Mouse (Mus musculus): ENCODE measurements around the gene Lingo3. TPM values are rescaled to one million over a fixed set of nuclear protein-coding genes. Genes with fewer than 3 reads are reported as not detected.
"Not testable (repeated sequence)": the region's sequence is repeated elsewhere in the genome, so short reads cannot be mapped to it uniquely, and the experiment has no call there.

Gene Lingo3
- polyA plus RNA-seq, 1 experiment from 2014 or later, result 1.6 TPM

- not testable (repeated sequence) for H3K4me3 ChIP-seq; H3K27ac ChIP-seq (replicated peaks); H3K9me3 ChIP-seq; H3K36me3 ChIP-seq (replicated peaks); H3K4me1 ChIP-seq; DNase-seq (ENCODE audit: low spot score)
- 78% methylated on average over 3 of the region's 3 CpGs for WGBS
- H3K27me3 ChIP-seq (replicated peaks; ENCODE audit: low read depth, poor library complexity, severe bottlenecking), result peaks cover 19% of the 10 kb centered on the region
Observed at GRCm38 (mm10) chr10:80816303-80816702, 27.5 kb downstream of the Lingo3 start.

- H3K4me1 ChIP-seq, result peaks cover 13% of the 10 kb centered on the region
- peaks cover 34% of the 10 kb centered on the region for H3K27me3 ChIP-seq (replicated peaks; ENCODE audit: low read depth, poor library complexity, severe bottlenecking)
- H3K36me3 ChIP-seq (replicated peaks), result no peaks in the 10 kb centered on the region
- no peak for DNase-seq (ENCODE audit: low spot score)
- WGBS, result 69% methylated on average over 7 of the region's 7 CpGs
- H3K9me3 ChIP-seq, result no peaks in the 10 kb centered on the region
- no peak overlapping the region for H3K4me3 ChIP-seq
- H3K27ac ChIP-seq (replicated peaks), result no peak overlapping the region
Observed at GRCm38 (mm10) chr10:80814800-80815199, 29.0 kb downstream of the Lingo3 start.

- 85% methylated on average over 4 of the region's 4 CpGs for WGBS
- Histone ChIP-seq H3K4me3 (no peak within 1 kb of the TSS), H3K27me3 (replicated peaks; ENCODE audit: low read depth, poor library complexity, severe bottlenecking) (peaks cover 49% of the 10 kb centered on the region)
Observed at GRCm38 (mm10) chr10:80813366-80813765, 30.5 kb downstream of the Lingo3 start, which contains the start of gene Jsrp1. Jsrp1 (minus strand) TSS chr10:80813498.

GRCm38 (mm10) chr10:80812391-80813041, 31.3 kb downstream of the Lingo3 start:
- Histone ChIP-seq H3K4me3 (no peak overlapping the region), H3K36me3 (replicated peaks) (no peaks in the 10 kb centered on the region), H3K9me3 (no peaks in the 10 kb centered on the region), H3K4me1 (peaks cover 34% of the 10 kb centered on the region), H3K27me3 (replicated peaks; ENCODE audit: low read depth, poor library complexity, severe bottlenecking) (peaks cover 57% of the 10 kb centered on the region), H3K27ac (replicated peaks) (no peak overlapping the region)
- no peak for DNase-seq (ENCODE audit: low spot score)
- 64% methylated on average over 5 of the region's 5 CpGs for WGBS

More at GRCm38 (mm10) chr10:80813366-80813765, 30.5 kb downstream of the Lingo3 start, which contains the start of gene Jsrp1:
- Histone ChIP-seq H3K4me1 (peaks cover 26% of the 10 kb centered on the region), H3K36me3 (replicated peaks) (no peaks in the 10 kb centered on the region), H3K9me3 (no peaks in the 10 kb centered on the region), H3K27ac (replicated peaks) (no peak within 1 kb of the TSS)
- no peak for DNase-seq (ENCODE audit: low spot score)

GRCm38 (mm10) chr10:80810084-80810483, 33.8 kb downstream of the Lingo3 start:
- peaks cover 20% of the 10 kb centered on the region for H3K36me3 ChIP-seq (replicated peaks)
- H3K4me3 ChIP-seq, result peak overlapping the region; percentile 40
- no peaks in the 10 kb centered on the region for H3K9me3 ChIP-seq
- WGBS, result 3% methylated on average over 20 of the region's 20 CpGs
- H3K27me3 ChIP-seq (replicated peaks; ENCODE audit: low read depth, poor library complexity, severe bottlenecking), result peaks cover 79% of the 10 kb centered on the region
- H3K4me1 ChIP-seq, result peaks cover 59% of the 10 kb centered on the region
- no peak for DNase-seq (ENCODE audit: low spot score)
- H3K27ac ChIP-seq (replicated peaks), result no peak overlapping the region

GRCm38 (mm10) chr10:80808985-80809632, 34.7 kb downstream of the Lingo3 start:
- Histone ChIP-seq H3K9me3 (no peaks in the 10 kb centered on the region), H3K4me1 (peaks cover 67% of the 10 kb centered on the region), H3K36me3 (replicated peaks) (peaks cover 29% of the 10 kb centered on the region), H3K27ac (replicated peaks) (peak overlapping the region; percentile 63), H3K27me3 (replicated peaks; ENCODE audit: low read depth, poor library complexity, severe bottlenecking) (peaks cover 82% of the 10 kb centered on the region), H3K4me3 (peak overlapping the region; percentile 68)
- 9% methylated on average over 18 of the region's 18 CpGs for WGBS
- DNase-seq (ENCODE audit: low spot score), result no peak

- H3K9me3 ChIP-seq, result no peaks in the 10 kb centered on the region
- H3K27ac ChIP-seq (replicated peaks), result peak overlapping the region; percentile 63
- WGBS, result 15% methylated on average over 40 of the region's 40 CpGs
- H3K36me3 ChIP-seq (replicated peaks), result peaks cover 37% of the 10 kb centered on the region
- peak overlapping the region; percentile 68 for H3K4me3 ChIP-seq
- DNase-seq (ENCODE audit: low spot score), result no peak
- H3K4me1 ChIP-seq, result peaks cover 68% of the 10 kb centered on the region
- H3K27me3 ChIP-seq (replicated peaks; ENCODE audit: low read depth, poor library complexity, severe bottlenecking), result peaks cover 80% of the 10 kb centered on the region
Observed at GRCm38 (mm10) chr10:80808099-80808984, 35.5 kb downstream of the Lingo3 start.

GRCm38 (mm10) chr10:80807057-80807627, 36.7 kb downstream of the Lingo3 start:
- peaks cover 72% of the 10 kb centered on the region for H3K27me3 ChIP-seq (replicated peaks; ENCODE audit: low read depth, poor library complexity, severe bottlenecking)
- peak overlapping the region; percentile 68 for H3K4me3 ChIP-seq
- H3K27ac ChIP-seq (replicated peaks), result peak overlapping the region; percentile 85
- WGBS, result 1% methylated on average over 58 of the region's 58 CpGs
- H3K9me3 ChIP-seq, result no peaks in the 10 kb centered on the region
- peaks cover 49% of the 10 kb centered on the region for H3K36me3 ChIP-seq (replicated peaks)
- peak; percentile 85 for DNase-seq (ENCODE audit: low spot score)
- H3K4me1 ChIP-seq, result peaks cover 63% of the 10 kb centered on the region

- DNase-seq (ENCODE audit: low spot score), result no peak
- H3K27ac ChIP-seq (replicated peaks), result peak overlapping the region; percentile 85
Observed at GRCm38 (mm10) chr10:80806341-80807056, 37.3 kb downstream of the Lingo3 start.

GRCm38 (mm10) chr10:80805925-80806324, 37.9 kb downstream of the Lingo3 start:
- peak; percentile 83 for DNase-seq (ENCODE audit: low spot score)
- no peaks in the 10 kb centered on the region for H3K9me3 ChIP-seq
- WGBS, result 25% methylated on average over 3 of the region's 3 CpGs
- H3K4me1 ChIP-seq, result peaks cover 63% of the 10 kb centered on the region
- H3K27me3 ChIP-seq (replicated peaks; ENCODE audit: low read depth, poor library complexity, severe bottlenecking), result peaks cover 59% of the 10 kb centered on the region
- peaks cover 61% of the 10 kb centered on the region for H3K36me3 ChIP-seq (replicated peaks)
- H3K27ac ChIP-seq (replicated peaks), result no peak overlapping the region
- peak overlapping the region; percentile 68; the same call in 1 of the 2 replicates for H3K4me3 ChIP-seq

More at GRCm38 (mm10) chr10:80806341-80807056, 37.3 kb downstream of the Lingo3 start:
- H3K27me3 ChIP-seq (replicated peaks; ENCODE audit: low read depth, poor library complexity, severe bottlenecking), result peaks cover 65% of the 10 kb centered on the region
- WGBS, result 42% methylated on average over 34 of the region's 34 CpGs
- H3K4me3 ChIP-seq, result peak overlapping the region; percentile 68
- H3K4me1 ChIP-seq, result peaks cover 63% of the 10 kb centered on the region
- peaks cover 55% of the 10 kb centered on the region for H3K36me3 ChIP-seq (replicated peaks)
- no peaks in the 10 kb centered on the region for H3K9me3 ChIP-seq

- Histone ChIP-seq H3K4me1 (peaks cover 60% of the 10 kb centered on the region), H3K27me3 (replicated peaks; ENCODE audit: low read depth, poor library complexity, severe bottlenecking) (peaks cover 53% of the 10 kb centered on the region), H3K4me3 (0 out of 2 replicates have a peak overlapping the region, but pooled peaks have one; percentile 68), H3K27ac (replicated peaks) (no peak overlapping the region), H3K36me3 (replicated peaks) (peaks cover 66% of the 10 kb centered on the region), H3K9me3 (no peaks in the 10 kb centered on the region)
- DNase-seq (ENCODE audit: low spot score), result no peak
- 82% methylated on average over 5 of the region's 5 CpGs for WGBS
Observed at GRCm38 (mm10) chr10:80805322-80805721, 38.5 kb downstream of the Lingo3 start.
